Mouse (Mus musculus): ENCODE measurements at regions not wholly inside any gene's neighbourhood (a gene's known extent, or its start where the extent isn't known, plus 50 kb on each side); places are given as distances from the start of the nearest gene placed in this dataset.

- no peaks in the 10 kb centered on the region for H3K4me1 ChIP-seq (replicated peaks)
- 92% methylated on average over 8 of the region's 8 CpGs for WGBS
- no peak for ATAC-seq
Measured at GRCm38 (mm10) chr1:163456366-163456765, 52.9 kb upstream of the Gorab start.

More at GRCm38 (mm10) chr1:163456366-163456765, 52.9 kb upstream of the Gorab start:
- Histone ChIP-seq H3K4me2 (replicated peaks) (no peak overlapping the region), H3K9ac (no peak overlapping the region), H3K4me3 (replicated peaks) (no peak overlapping the region), H3K27ac (no peak overlapping the region), H3K27me3 (replicated peaks) (no peaks in the 10 kb centered on the region), H3K36me3 (no peaks in the 10 kb centered on the region), H3K9me3 (no peaks in the 10 kb centered on the region)

Measured in intestine, embryonic 15.5 days (tissue).